Mouse (Mus musculus) intestine, embryonic 16.5 days (tissue): ENCODE measurements at regions not wholly inside any gene's neighbourhood (a gene's known extent, or its start where the extent isn't known, plus 50 kb on each side); places are given as distances from the start of the nearest gene placed in this dataset.

Experiments used
- ATAC-seq: fragments of 200-750 bp; cut with Nextera tagmentation; 2 replicates; pipeline ENCODE4 v1.8.0; 2017; ENCODE audit warnings: moderate TSS enrichment, moderate library complexity
- H3K27ac ChIP-seq: fragments of 300-500 bp; sonication (generic); 2 replicates; pipeline ENCODE4 v1.5.1; 2014; ENCODE audit warnings: mild to moderate bottlenecking, low read length
- H3K27me3 ChIP-seq: fragments of 300-500 bp; sonication (generic); replicated peaks from 2 replicates; pipeline ENCODE4 v1.6.1; 2014; ENCODE audit warnings: low read length, control low read depth, mixed read lengths; ENCODE audit not compliant: control insufficient read depth, insufficient read depth
- H3K36me3 ChIP-seq: fragments of 300-500 bp; sonication (generic); 2 replicates; pipeline ENCODE4 v1.6.1; 2014; ENCODE audit warnings: low read length, control low read depth; ENCODE audit not compliant: control insufficient read depth, insufficient read depth
- H3K4me1 ChIP-seq: fragments of 300-500 bp; sonication (generic); 2 replicates; pipeline ENCODE4 v1.6.1; 2014; ENCODE audit warnings: low read length, control low read depth, mixed read lengths; ENCODE audit not compliant: control insufficient read depth, insufficient read depth
- H3K4me2 ChIP-seq: fragments of 300-500 bp; sonication (generic); 2 replicates; pipeline ENCODE4 v1.6.1; 2014; ENCODE audit warnings: low read depth, low read length, control low read depth
- H3K4me3 ChIP-seq: fragments of 300-500 bp; sonication (generic); 2 replicates; pipeline ENCODE4 v1.5.1; 2014; ENCODE audit warnings: mild to moderate bottlenecking, low read length
- H3K9ac ChIP-seq: fragments of 300-500 bp; sonication (generic); 2 replicates; pipeline ENCODE4 v1.6.1; 2014; ENCODE audit warnings: low read depth, low read length
- H3K9me3 ChIP-seq: fragments of 300-500 bp; sonication (generic); 2 replicates; pipeline ENCODE4 v1.6.1; 2016; ENCODE audit warnings: low read length, control low read depth; ENCODE audit not compliant: control insufficient read depth
- WGBS: fragments of 180-500 bp; shearing (Covaris S2); extraction: QIAGEN DNeasy Blood & Tissue Kit; methylation state at CpG from one replicate; pipeline ENCODE4 v1.1.7; 2014; 5-methylcytosine and 5-hydroxymethylcytosine counted together

DNA sequence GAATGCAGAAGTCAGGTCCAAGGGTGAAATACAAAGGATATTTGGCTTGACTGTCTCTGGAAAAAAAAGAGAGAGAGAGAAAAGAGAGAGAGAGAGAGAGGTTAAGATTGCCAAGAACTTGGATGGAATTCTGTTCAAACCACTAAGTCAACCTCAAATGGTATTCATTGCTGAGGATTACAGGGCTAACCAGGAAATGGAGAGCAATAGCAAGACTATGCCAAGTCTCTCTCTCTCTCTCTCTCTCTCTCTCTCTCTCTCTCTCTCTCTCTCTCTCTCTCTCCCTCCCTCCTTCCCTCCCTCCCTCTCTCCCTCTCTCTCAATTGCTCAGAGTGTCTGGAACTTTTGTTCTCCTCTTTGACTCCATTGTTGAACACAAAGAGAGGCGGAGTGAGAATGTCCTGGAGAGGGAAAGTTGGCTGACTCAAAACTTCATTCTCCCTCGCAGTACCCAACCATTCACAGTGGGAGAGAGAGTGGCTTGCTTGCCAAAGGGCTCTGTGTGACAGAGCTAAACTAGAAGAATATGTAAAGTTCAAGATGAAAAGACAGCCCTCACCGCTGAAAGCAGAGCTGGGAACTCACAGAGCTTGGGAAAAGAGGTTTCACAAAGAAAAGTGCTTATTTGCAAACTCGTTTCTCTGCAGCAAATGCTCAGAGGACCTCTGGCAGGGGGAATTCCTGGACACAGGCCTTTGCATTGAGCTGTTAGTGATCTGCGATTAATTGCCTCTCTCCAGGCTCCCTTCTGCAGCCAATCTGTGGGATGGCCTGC, 487.1 kb upstream of the Cdh11 start:
- H3K27ac ChIP-seq, result peak overlapping the region; percentile 77
- 38% methylated on average over 5 of the region's 5 CpGs for WGBS
- no peaks in the 10 kb centered on the region for H3K27me3 ChIP-seq

DNA sequence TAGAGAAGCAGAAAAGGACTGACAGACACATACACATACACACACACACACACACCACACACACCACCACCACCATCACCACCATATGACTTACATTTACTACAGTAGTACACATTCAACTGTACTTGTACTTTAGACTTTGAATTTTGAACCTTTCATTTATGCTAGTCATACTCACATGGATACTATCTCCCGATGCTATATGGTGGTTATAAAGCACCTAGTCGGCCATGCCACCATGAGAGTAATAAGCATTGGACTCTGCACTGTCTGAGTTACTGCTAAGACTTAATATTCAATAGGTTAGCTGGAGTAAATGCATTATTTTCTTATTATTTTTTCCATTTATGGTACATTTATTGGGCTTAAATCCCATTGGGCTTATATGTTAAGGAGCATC, 488.0 kb upstream of the Cdh11 start:
- no peak overlapping the region for H3K4me2 ChIP-seq
- H3K9ac ChIP-seq, result no peak overlapping the region
- peaks cover 6% of the 10 kb centered on the region for H3K4me1 ChIP-seq
- WGBS, result 73% methylated on average over 2 of the region's 2 CpGs
- H3K27ac ChIP-seq, result no peak overlapping the region; the same call in 1 of the 2 replicates
- peak; percentile 97 for ATAC-seq
- H3K36me3 ChIP-seq, result no peaks in the 10 kb centered on the region
- H3K27me3 ChIP-seq, result no peaks in the 10 kb centered on the region
- no peaks in the 10 kb centered on the region for H3K9me3 ChIP-seq
- no peak overlapping the region for H3K4me3 ChIP-seq

More for the DNA sequence above, 487.1 kb upstream of the Cdh11 start:
- no peaks in the 10 kb centered on the region for H3K9me3 ChIP-seq
- peaks cover 6% of the 10 kb centered on the region for H3K4me1 ChIP-seq
- no peaks in the 10 kb centered on the region for H3K36me3 ChIP-seq
- no peak overlapping the region for H3K4me3 ChIP-seq
- ATAC-seq, result peak; percentile 17; the same call in 1 of the 2 replicates
- H3K4me2 ChIP-seq, result no peak overlapping the region
- no peak overlapping the region for H3K9ac ChIP-seq

DNA sequence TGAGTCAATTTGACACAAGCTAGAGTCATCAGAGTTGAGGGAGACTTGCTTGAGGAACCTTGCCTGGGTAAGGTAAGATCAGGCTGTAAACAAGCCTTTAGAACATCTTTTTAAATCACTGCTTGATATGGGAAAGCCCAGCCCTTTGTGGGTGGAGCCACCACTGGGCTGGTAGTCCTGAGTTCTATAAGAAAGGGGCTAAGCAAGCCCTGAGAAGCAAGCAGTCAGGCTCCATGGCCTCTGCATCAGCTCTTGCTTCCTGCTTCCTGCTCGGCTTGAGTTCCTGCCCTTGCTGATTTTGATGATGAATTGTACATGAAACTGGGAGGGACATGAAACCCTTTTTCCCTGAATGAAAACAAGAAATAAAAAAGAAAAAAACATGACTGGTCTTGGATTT, 496.4 kb upstream of the Cdh11 start:
- no peaks in the 10 kb centered on the region for H3K27me3 ChIP-seq
- H3K9ac ChIP-seq, result no peak overlapping the region
- no peaks in the 10 kb centered on the region for H3K36me3 ChIP-seq
- H3K4me2 ChIP-seq, result no peak overlapping the region
- no peak overlapping the region for H3K4me3 ChIP-seq
- H3K27ac ChIP-seq, result no peak overlapping the region
- H3K4me1 ChIP-seq, result no peaks in the 10 kb centered on the region
- 32% methylated on average over 1 of the region's 1 CpGs for WGBS
- no peaks in the 10 kb centered on the region for H3K9me3 ChIP-seq
- no peak for ATAC-seq

DNA sequence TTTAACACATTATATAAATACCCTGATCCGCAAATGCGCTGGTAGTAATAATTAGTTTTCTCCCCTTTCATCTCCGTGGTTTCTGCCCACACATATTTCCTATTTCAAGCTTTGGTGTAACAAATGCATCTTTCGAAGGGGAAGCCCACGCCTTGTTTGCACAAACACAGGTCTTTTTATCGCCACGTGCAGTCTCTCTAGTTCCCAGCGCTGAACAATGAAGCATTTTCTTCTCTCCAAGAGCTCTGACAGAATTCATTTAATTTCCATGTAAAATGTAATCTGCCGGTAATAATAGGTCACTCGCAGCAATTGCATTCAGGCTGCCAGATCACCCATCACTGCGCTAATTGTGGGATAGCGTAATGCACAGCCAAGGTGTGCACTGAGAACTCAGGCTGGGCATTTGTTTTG, 503.1 kb upstream of the Cdh11 start:
- no peak for ATAC-seq
- no peak overlapping the region for H3K27ac ChIP-seq
- H3K9ac ChIP-seq, result no peak overlapping the region
- WGBS, result 69% methylated on average over 12 of the region's 12 CpGs
- no peak overlapping the region for H3K4me3 ChIP-seq
- no peaks in the 10 kb centered on the region for H3K9me3 ChIP-seq
- no peak overlapping the region for H3K4me2 ChIP-seq
- no peaks in the 10 kb centered on the region for H3K4me1 ChIP-seq
- no peaks in the 10 kb centered on the region for H3K36me3 ChIP-seq
- H3K27me3 ChIP-seq, result no peaks in the 10 kb centered on the region

DNA sequence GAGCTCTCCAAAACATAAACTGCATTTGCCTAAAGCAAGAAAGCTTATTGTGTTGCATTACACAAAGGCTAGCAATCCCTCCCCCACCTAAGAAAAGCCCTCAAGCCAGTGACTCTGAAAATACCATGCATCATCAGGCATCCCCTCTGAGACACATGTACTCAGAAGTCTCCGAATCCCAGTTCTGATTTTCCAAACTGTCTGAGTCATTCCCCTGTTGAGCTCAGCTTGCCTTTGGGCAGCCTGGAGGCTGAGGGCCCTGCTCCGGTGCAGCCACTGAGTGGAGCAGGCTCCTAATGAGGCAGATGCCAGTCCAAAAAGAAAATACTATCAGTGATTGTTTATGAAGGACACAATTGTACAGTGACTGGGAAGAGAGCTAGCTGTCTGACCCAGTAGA, 507.5 kb upstream of the Cdh11 start:
- no peaks in the 10 kb centered on the region for H3K36me3 ChIP-seq
- ATAC-seq, result no peak
- 58% methylated on average over 2 of the region's 2 CpGs for WGBS

DNA sequence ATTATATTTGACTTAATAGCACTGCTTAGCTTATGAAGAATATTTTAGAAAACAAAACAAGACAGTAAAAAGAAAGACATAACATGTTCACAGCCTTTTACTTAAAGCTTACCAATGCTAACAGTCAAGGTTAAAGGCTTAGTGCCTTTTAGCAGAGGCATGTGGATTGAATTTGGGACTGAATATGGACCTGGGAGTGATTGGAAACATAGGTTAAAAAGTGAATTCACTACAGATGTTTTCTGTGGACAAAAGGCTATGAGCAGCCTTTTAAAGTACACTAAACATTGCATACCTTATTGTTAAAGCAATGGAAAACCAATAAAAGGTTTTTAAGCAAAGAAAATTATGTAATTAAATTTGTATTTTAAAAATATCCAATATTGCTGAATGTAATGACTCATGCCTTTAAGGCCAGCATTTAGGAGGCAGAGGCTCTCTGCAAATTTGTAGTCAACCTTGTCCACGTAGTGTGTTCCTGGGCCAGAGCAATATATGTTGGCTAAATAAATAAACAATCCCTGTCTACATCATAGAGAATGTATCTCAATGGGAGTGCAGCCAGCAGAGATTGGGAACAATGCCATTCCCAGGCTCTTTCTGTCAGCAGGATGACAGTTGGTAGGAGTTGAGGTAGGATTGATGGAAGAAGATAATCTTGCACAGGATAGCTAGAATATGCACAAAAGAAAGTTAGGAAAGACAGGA, 521.2 kb upstream of the Cdh11 start:
- Histone ChIP-seq H3K4me1 (no peaks in the 10 kb centered on the region), H3K9me3 (no peaks in the 10 kb centered on the region), H3K27me3 (no peaks in the 10 kb centered on the region), H3K27ac (no peak overlapping the region), H3K4me2 (no peak overlapping the region), H3K4me3 (no peak overlapping the region), H3K9ac (no peak overlapping the region), H3K36me3 (no peaks in the 10 kb centered on the region)
- no peak for ATAC-seq
- WGBS, result 38% methylated on average over 1 of the region's 1 CpGs

More for the DNA sequence above, 507.5 kb upstream of the Cdh11 start:
- Histone ChIP-seq H3K4me3 (no peak overlapping the region), H3K9ac (no peak overlapping the region), H3K4me2 (no peak overlapping the region), H3K27me3 (no peaks in the 10 kb centered on the region), H3K27ac (no peak overlapping the region), H3K9me3 (no peaks in the 10 kb centered on the region), H3K4me1 (no peaks in the 10 kb centered on the region)

DNA sequence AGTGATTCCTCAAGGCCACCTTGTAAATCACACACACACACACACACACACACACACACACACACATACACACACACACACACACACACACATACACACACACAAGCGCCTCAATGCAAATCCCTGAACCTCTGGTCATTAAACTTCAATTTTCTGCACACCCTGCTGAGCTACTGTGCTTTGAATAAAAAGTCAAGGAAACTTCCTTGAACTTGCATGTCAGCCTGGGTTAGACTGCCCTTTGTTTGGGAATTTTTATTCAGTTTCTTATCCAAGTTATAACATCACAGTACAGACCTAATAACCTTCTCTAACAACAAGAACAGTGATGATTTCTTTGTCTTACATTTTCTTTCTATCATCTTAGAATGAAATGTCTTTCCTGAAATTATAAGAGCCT, 528.1 kb upstream of the Cdh11 start:
- no peak overlapping the region for H3K4me2 ChIP-seq
- 68% methylated on average over 1 of the region's 1 CpGs for WGBS

DNA sequence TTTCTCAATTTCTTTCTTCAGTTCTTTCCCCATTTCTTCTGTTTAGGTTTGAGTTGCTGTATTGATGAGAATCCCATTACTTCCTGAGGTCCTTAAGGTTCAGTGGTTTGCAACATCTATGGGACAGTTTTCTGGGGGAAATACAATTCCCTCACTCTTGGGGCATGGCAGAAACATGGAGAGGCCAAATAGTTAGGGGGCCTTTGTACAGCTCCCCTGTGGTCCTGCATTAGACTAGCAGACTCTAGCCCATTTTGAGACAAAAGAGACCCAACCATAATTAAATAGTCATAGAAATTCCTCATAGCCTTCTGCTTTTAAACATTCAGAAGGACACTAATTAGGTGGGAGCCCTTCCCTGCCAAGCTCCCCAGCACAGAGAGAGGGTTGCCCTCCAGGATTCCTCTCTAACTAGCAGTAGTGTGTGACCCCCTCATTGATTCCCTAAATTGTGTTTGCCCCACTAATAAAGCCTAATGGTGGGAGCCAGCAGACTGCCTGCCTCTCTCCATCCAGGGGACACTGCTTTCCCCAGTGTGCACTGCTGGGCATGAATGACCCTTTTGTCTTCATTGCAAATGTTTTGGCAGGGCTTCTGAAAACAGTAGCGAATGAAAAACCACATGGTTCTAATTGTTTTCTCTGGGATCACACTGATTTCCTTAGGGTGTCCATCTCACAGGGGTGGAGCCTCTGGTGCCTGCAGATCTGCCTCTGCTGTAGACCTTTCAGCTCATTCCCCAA, 529.0 kb upstream of the Cdh11 start:
- Histone ChIP-seq H3K4me1 (no peaks in the 10 kb centered on the region), H3K27me3 (no peaks in the 10 kb centered on the region), H3K9ac (no peak overlapping the region), H3K9me3 (no peaks in the 10 kb centered on the region), H3K36me3 (no peaks in the 10 kb centered on the region), H3K4me2 (no peak overlapping the region), H3K27ac (no peak overlapping the region), H3K4me3 (no peak overlapping the region)
- ATAC-seq, result no peak
- WGBS, result 43% methylated on average over 1 of the region's 1 CpGs

More for the DNA sequence above, 528.1 kb upstream of the Cdh11 start:
- Histone ChIP-seq H3K36me3 (no peaks in the 10 kb centered on the region), H3K9me3 (no peaks in the 10 kb centered on the region), H3K27me3 (no peaks in the 10 kb centered on the region), H3K9ac (no peak overlapping the region), H3K4me3 (no peak overlapping the region), H3K4me1 (no peaks in the 10 kb centered on the region), H3K27ac (no peak overlapping the region)
- ATAC-seq, result no peak

DNA sequence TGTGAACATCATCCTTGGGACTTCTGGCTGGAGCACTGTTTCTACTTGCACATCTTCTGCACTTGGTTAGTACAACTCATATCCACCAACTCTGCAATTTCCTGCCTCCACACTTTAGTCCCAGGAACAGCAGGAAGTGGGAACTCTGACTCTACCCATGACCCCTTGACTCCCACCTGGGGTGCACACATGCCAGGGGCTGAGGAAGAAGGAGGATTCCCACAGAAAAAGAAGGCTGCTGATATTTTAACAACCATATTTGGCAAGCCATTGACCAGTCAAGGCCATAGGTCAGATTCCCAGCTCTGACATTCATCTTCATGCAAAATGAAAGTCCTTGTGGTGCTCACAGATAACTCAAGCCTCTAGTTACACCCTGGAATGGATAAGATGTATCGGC, 530.3 kb upstream of the Cdh11 start:
- 91% methylated on average over 1 of the region's 1 CpGs for WGBS
- Histone ChIP-seq H3K27ac (no peak overlapping the region), H3K4me2 (no peak overlapping the region), H3K9ac (no peak overlapping the region), H3K27me3 (no peaks in the 10 kb centered on the region), H3K4me3 (no peak overlapping the region), H3K36me3 (no peaks in the 10 kb centered on the region), H3K9me3 (no peaks in the 10 kb centered on the region), H3K4me1 (no peaks in the 10 kb centered on the region)
- ATAC-seq, result no peak
